Mouse (Mus musculus): ENCODE results near the gene B3galt6. TPM values are rescaled to one million over a fixed set of nuclear protein-coding genes. Genes with fewer than 3 reads are reported as not detected.
A peak's percentile ranks its signal among the peaks of the same experiment; 100 is the strongest.

B3galt6 gene
- polyA plus RNA-seq, 1 experiment from 2014 or later, result 14.5 TPM

- H3K36me3 ChIP-seq (ENCODE audit: insufficient read depth, low read length), result peaks cover 12% of the 10 kb centered on the region; the same call in 1 of the 2 replicates
- H3K27ac ChIP-seq, result peak overlapping the region; percentile 96
- DNase-seq (ENCODE audit: low spot score), result no peak
- no peaks in the 10 kb centered on the region for H3K27me3 ChIP-seq (ENCODE audit: insufficient read depth, low read length)
- 5% methylated on average over 15 of the region's 15 CpGs for WGBS
- H3K4me1 ChIP-seq (replicated peaks; ENCODE audit: insufficient read depth, low read length), result peaks cover 13% of the 10 kb centered on the region
- no peaks in the 10 kb centered on the region for H3K9me3 ChIP-seq (replicated peaks; ENCODE audit: low read length)
- H3K4me2 ChIP-seq (ENCODE audit: low read length), result peak overlapping the region; percentile 60
- no peak for ATAC-seq (replicated peaks; ENCODE audit: low FRiP score, low read depth)
- H3K9ac ChIP-seq (ENCODE audit: low read depth, low read length), result peak overlapping the region; percentile 72
- H3K4me3 ChIP-seq (replicated peaks; ENCODE audit: low read depth, low read length), result peak overlapping the region; percentile 85
- no peak for TF ChIP-seq CTCF (IDR thresholded peaks at IDR 0.05; ENCODE audit: low read depth)
Observed at GRCm38 (mm10) chr4:155993606-155994005, 1.2 kb upstream of the B3galt6 start.

- H3K9me3 ChIP-seq (replicated peaks; ENCODE audit: low read length), result no peaks in the 10 kb centered on the region
Observed at GRCm38 (mm10) chr4:155992906-155993547, 578 bp upstream of the B3galt6 start.

GRCm38 (mm10) chr4:155991908-155992230, 580 bp downstream of the B3galt6 start:
- no peak; the same call in 1 of the 2 replicates for ATAC-seq (replicated peaks; ENCODE audit: low FRiP score, low read depth)
- TF ChIP-seq CTCF (IDR thresholded peaks at IDR 0.05; ENCODE audit: low read depth), result no peak

More at GRCm38 (mm10) chr4:155992906-155993547, 578 bp upstream of the B3galt6 start:
- peak overlapping the region; percentile 60 for H3K4me2 ChIP-seq (ENCODE audit: low read length)
- no peaks in the 10 kb centered on the region for H3K27me3 ChIP-seq (ENCODE audit: insufficient read depth, low read length)
- peak; percentile 85 for ATAC-seq (replicated peaks; ENCODE audit: low FRiP score, low read depth)
- DNase-seq (ENCODE audit: low spot score), result peak; percentile 96
- peaks cover 8% of the 10 kb centered on the region; the same call in 1 of the 2 replicates for H3K36me3 ChIP-seq (ENCODE audit: insufficient read depth, low read length)
- peak overlapping the region; percentile 96 for H3K27ac ChIP-seq
- H3K4me3 ChIP-seq (replicated peaks; ENCODE audit: low read depth, low read length), result peak overlapping the region; percentile 85
- TF ChIP-seq CTCF (IDR thresholded peaks at IDR 0.05; ENCODE audit: low read depth), result no peak
- WGBS, result under 1% methylated on average over 70 of the region's 70 CpGs
- H3K4me1 ChIP-seq (replicated peaks; ENCODE audit: insufficient read depth, low read length), result peaks cover 13% of the 10 kb centered on the region
- peak overlapping the region; percentile 72 for H3K9ac ChIP-seq (ENCODE audit: low read depth, low read length)

GRCm38 (mm10) chr4:155991211-155991907, 1.1 kb downstream of the B3galt6 start:
- DNase-seq (ENCODE audit: low spot score), result no peak
- 87% methylated on average over 22 of the region's 22 CpGs for WGBS
- H3K9me3 ChIP-seq (replicated peaks; ENCODE audit: low read length), result no peaks in the 10 kb centered on the region
- no peak for TF ChIP-seq CTCF (IDR thresholded peaks at IDR 0.05; ENCODE audit: low read depth)
- no peaks in the 10 kb centered on the region for H3K36me3 ChIP-seq (ENCODE audit: insufficient read depth, low read length)
- H3K27ac ChIP-seq, result peak overlapping the region; percentile 95
- H3K27me3 ChIP-seq (ENCODE audit: insufficient read depth, low read length), result no peaks in the 10 kb centered on the region
- peak overlapping the region; percentile 60 for H3K4me2 ChIP-seq (ENCODE audit: low read length)
- H3K9ac ChIP-seq (ENCODE audit: low read depth, low read length), result peak overlapping the region; percentile 69
- ATAC-seq (replicated peaks; ENCODE audit: low FRiP score, low read depth), result no peak
- H3K4me1 ChIP-seq (replicated peaks; ENCODE audit: insufficient read depth, low read length), result peaks cover 13% of the 10 kb centered on the region
- peak overlapping the region; percentile 85 for H3K4me3 ChIP-seq (replicated peaks; ENCODE audit: low read depth, low read length)

More at GRCm38 (mm10) chr4:155991908-155992230, 580 bp downstream of the B3galt6 start:
- Histone ChIP-seq H3K4me2 (ENCODE audit: low read length) (peak overlapping the region; percentile 60), H3K9ac (ENCODE audit: low read depth, low read length) (peak overlapping the region; percentile 69), H3K4me3 (replicated peaks; ENCODE audit: low read depth, low read length) (peak overlapping the region; percentile 85), H3K27ac (peak overlapping the region; percentile 95), H3K36me3 (ENCODE audit: insufficient read depth, low read length) (no peaks in the 10 kb centered on the region), H3K9me3 (replicated peaks; ENCODE audit: low read length) (no peaks in the 10 kb centered on the region), H3K4me1 (replicated peaks; ENCODE audit: insufficient read depth, low read length) (peaks cover 13% of the 10 kb centered on the region), H3K27me3 (ENCODE audit: insufficient read depth, low read length) (no peaks in the 10 kb centered on the region)
- 30% methylated on average over 37 of the region's 37 CpGs for WGBS
- DNase-seq (ENCODE audit: low spot score), result no peak

- Histone ChIP-seq H3K4me1 (replicated peaks; ENCODE audit: insufficient read depth, low read length) (no peaks in the 10 kb centered on the region), H3K36me3 (ENCODE audit: insufficient read depth, low read length) (no peaks in the 10 kb centered on the region), H3K9ac (ENCODE audit: low read depth, low read length) (no peak overlapping the region), H3K4me3 (replicated peaks; ENCODE audit: low read depth, low read length) (no peak overlapping the region), H3K27me3 (ENCODE audit: insufficient read depth, low read length) (no peaks in the 10 kb centered on the region), H3K4me2 (ENCODE audit: low read length) (no peak overlapping the region), H3K9me3 (replicated peaks; ENCODE audit: low read length) (no peaks in the 10 kb centered on the region), H3K27ac (no peak overlapping the region)
- ATAC-seq (replicated peaks; ENCODE audit: low FRiP score, low read depth) (no peak), DNase-seq (ENCODE audit: low spot score) (no peak)
- 2% methylated on average over 2 of the region's 2 CpGs for whole genome bisulfite sequencing
- no peak for TF ChIP-seq CTCF (IDR thresholded peaks at IDR 0.05; ENCODE audit: low read depth)
Observed at GRCm38 (mm10) chr4:155983788-155984187, 8.7 kb downstream of the B3galt6 start.

- ATAC-seq (replicated peaks; ENCODE audit: low FRiP score, low read depth), result no peak
- no peak for DNase-seq (ENCODE audit: low spot score)
- Histone ChIP-seq H3K27me3 (ENCODE audit: insufficient read depth, low read length) (no peaks in the 10 kb centered on the region), H3K9ac (ENCODE audit: low read depth, low read length) (no peak overlapping the region), H3K9me3 (replicated peaks; ENCODE audit: low read length) (no peaks in the 10 kb centered on the region), H3K4me3 (replicated peaks; ENCODE audit: low read depth, low read length) (no peak overlapping the region), H3K36me3 (ENCODE audit: insufficient read depth, low read length) (no peaks in the 10 kb centered on the region), H3K27ac (no peak overlapping the region), H3K4me2 (ENCODE audit: low read length) (no peak overlapping the region), H3K4me1 (replicated peaks; ENCODE audit: insufficient read depth, low read length) (no peaks in the 10 kb centered on the region)
- WGBS, result 73% methylated on average over 12 of the region's 12 CpGs
- no peak for TF ChIP-seq CTCF (IDR thresholded peaks at IDR 0.05; ENCODE audit: low read depth)
Observed at GRCm38 (mm10) chr4:155981436-155982082, 10.9 kb downstream of the B3galt6 start.
